ENCODE assay signal across 20 mouse cellular contexts in genomic region chr17:50213117-50213516, GRCm38 (mm10).
"Had no signal": no experiment of that assay in that cellular context is flagged by ENCODE, and none has a peak within 500 bp of the region (broad histone marks: within the 10 kb centered on the region; RNA-seq: fewer than 3 reads in every experiment).

No protein-coding gene starts in this region.

- H3K4me2 ChIP-seq: kidney, embryonic 15.5 days; lung, embryonic 14.5 days; midbrain, embryonic 12.5 days; midbrain, embryonic 15.5 days; neural tube, embryonic 12.5 days; neural tube, embryonic 15.5 days; stomach, embryonic 15.5 days had no signal

- H3K9ac ChIP-seq: kidney, embryonic 15.5 days; liver, embryonic 14.5 days; liver, postnatal 0 days; lung, embryonic 14.5 days; midbrain, embryonic 12.5 days; midbrain, embryonic 15.5 days; neural tube, embryonic 12.5 days; neural tube, embryonic 15.5 days; stomach, embryonic 15.5 days had no signal

- H3K27ac ChIP-seq: kidney, embryonic 15.5 days; left cerebral cortex, adult 2 months; liver, embryonic 14.5 days; macrophage; midbrain, embryonic 12.5 days; midbrain, embryonic 15.5 days; neural tube, embryonic 12.5 days; neural tube, embryonic 15.5 days; stomach, embryonic 15.5 days had no signal

- H3K4me1 ChIP-seq: kidney, embryonic 15.5 days; midbrain, embryonic 12.5 days; midbrain, embryonic 15.5 days; neural tube, embryonic 12.5 days; neural tube, embryonic 15.5 days; stomach, embryonic 15.5 days had no signal

- H3K36me3 ChIP-seq: kidney, embryonic 15.5 days; midbrain, embryonic 12.5 days; midbrain, embryonic 15.5 days; neural tube, embryonic 12.5 days; neural tube, embryonic 15.5 days; stomach, embryonic 15.5 days had no signal

- H3K27me3 ChIP-seq: kidney, embryonic 15.5 days; midbrain, embryonic 12.5 days; midbrain, embryonic 15.5 days; neural tube, embryonic 12.5 days; neural tube, embryonic 15.5 days; stomach, embryonic 15.5 days had no signal

- H3K4me3 ChIP-seq: kidney, embryonic 15.5 days; left cerebral cortex, adult 2 months; midbrain, embryonic 12.5 days; midbrain, embryonic 15.5 days; neural tube, embryonic 12.5 days; neural tube, embryonic 15.5 days; stomach, embryonic 15.5 days had no signal

- DNase-seq: kidney, adult 8-10 months; kidney, postnatal 10 days; kidney, postnatal 36 days; layer of hippocampus, postnatal 36 days; liver, postnatal 0 days; lung, embryonic 14.5 days; right cerebral cortex, adult 18-20 months; right cerebral cortex, postnatal 25 days; spleen, adult 18-20 months; thymus, postnatal 4 days had no signal

- ATAC-seq: liver, postnatal 0 days; lung, postnatal 0 days; midbrain, embryonic 15.5 days had no signal

- H3K9me3 ChIP-seq: kidney, embryonic 15.5 days; midbrain, embryonic 12.5 days; midbrain, embryonic 15.5 days; neural tube, embryonic 12.5 days; neural tube, embryonic 15.5 days; stomach, embryonic 15.5 days had no signal
